Mouse (Mus musculus): ENCODE measurements at regions not wholly inside any gene's neighbourhood (a gene's known extent, or its start where the extent isn't known, plus 50 kb on each side); places are given as distances from the start of the nearest gene placed in this dataset.
"Not testable (repeated sequence)": the region's sequence is repeated elsewhere in the genome, so short reads cannot be mapped to it uniquely, and the experiment has no call there.

GRCm38 (mm10) chr7:73688451-73688850, 51.7 kb upstream of the Fam174b start:
- no peak for ATAC-seq (ENCODE audit: insufficient number of reproducible peaks, insufficient read depth, low FRiP score, low TSS enrichment, low read depth)
- H3K27me3 ChIP-seq = no peaks in the 10 kb centered on the region
- H3K9me3 ChIP-seq = no peaks in the 10 kb centered on the region
- no peak overlapping the region for H3K4me3 ChIP-seq (replicated peaks)
- no peak overlapping the region for H3K27ac ChIP-seq
- 85% methylated on average over 7 of the region's 7 CpGs for WGBS
- H3K4me1 ChIP-seq (replicated peaks) = no peaks in the 10 kb centered on the region
- H3K9ac ChIP-seq (replicated peaks) = no peak overlapping the region
- H3K36me3 ChIP-seq = no peaks in the 10 kb centered on the region
- H3K4me2 ChIP-seq = no peak overlapping the region

- not testable (repeated sequence) for H3K9ac ChIP-seq (replicated peaks); H3K27ac ChIP-seq; H3K27me3 ChIP-seq; H3K36me3 ChIP-seq; H3K4me1 ChIP-seq (replicated peaks); H3K4me2 ChIP-seq; H3K9me3 ChIP-seq; ATAC-seq (ENCODE audit: insufficient number of reproducible peaks, insufficient read depth, low FRiP score, low TSS enrichment, low read depth); H3K4me3 ChIP-seq (replicated peaks)
- WGBS = 93% methylated on average over 17 of the region's 17 CpGs
Measured at GRCm38 (mm10) chr7:73686245-73686644, 53.9 kb upstream of the Fam174b start.

- Histone ChIP-seq H3K27ac (no peak overlapping the region), H3K9ac (replicated peaks) (no peak overlapping the region), H3K4me3 (replicated peaks) (no peak overlapping the region), H3K4me1 (replicated peaks) (no peaks in the 10 kb centered on the region), H3K9me3 (no peaks in the 10 kb centered on the region), H3K36me3 (no peaks in the 10 kb centered on the region), H3K4me2 (no peak overlapping the region), H3K27me3 (no peaks in the 10 kb centered on the region)
- 88% methylated on average over 5 of the region's 5 CpGs for WGBS
- ATAC-seq (ENCODE audit: insufficient number of reproducible peaks, insufficient read depth, low FRiP score, low TSS enrichment, low read depth) = no peak
Measured at GRCm38 (mm10) chr7:73682756-73683155, 57.3 kb upstream of the Fam174b start.

GRCm38 (mm10) chr7:73670598-73670997, 69.5 kb upstream of the Fam174b start:
- WGBS = 45% methylated on average over 4 of the region's 4 CpGs
- Histone ChIP-seq H3K4me2 (no peak overlapping the region), H3K9ac (replicated peaks) (no peak overlapping the region), H3K36me3 (no peaks in the 10 kb centered on the region), H3K4me1 (replicated peaks) (peaks cover 7% of the 10 kb centered on the region; the same call in 1 of the 2 replicates), H3K27ac (no peak overlapping the region), H3K9me3 (no peaks in the 10 kb centered on the region), H3K4me3 (replicated peaks) (no peak overlapping the region), H3K27me3 (no peaks in the 10 kb centered on the region)
- ATAC-seq (ENCODE audit: insufficient number of reproducible peaks, insufficient read depth, low FRiP score, low TSS enrichment, low read depth) = no peak

- Histone ChIP-seq H3K4me3 (replicated peaks) (no peak overlapping the region), H3K27me3 (no peaks in the 10 kb centered on the region), H3K9me3 (no peaks in the 10 kb centered on the region), H3K36me3 (no peaks in the 10 kb centered on the region), H3K27ac (no peak overlapping the region), H3K4me1 (replicated peaks) (peaks cover 7% of the 10 kb centered on the region; the same call in 1 of the 2 replicates), H3K9ac (replicated peaks) (no peak overlapping the region), H3K4me2 (no peak overlapping the region)
- no peak for ATAC-seq (ENCODE audit: insufficient number of reproducible peaks, insufficient read depth, low FRiP score, low TSS enrichment, low read depth)
- 76% methylated on average over 2 of the region's 2 CpGs for WGBS
Measured at GRCm38 (mm10) chr7:73668791-73669190, 71.3 kb upstream of the Fam174b start.

- Histone ChIP-seq H3K27me3 (no peaks in the 10 kb centered on the region), H3K9me3 (0 out of 2 replicates have a peak, but pooled peaks cover 2% of the 10 kb centered on the region), H3K9ac (replicated peaks) (no peak overlapping the region), H3K4me3 (replicated peaks) (no peak overlapping the region), H3K27ac (no peak overlapping the region), H3K36me3 (no peaks in the 10 kb centered on the region), H3K4me2 (no peak overlapping the region), H3K4me1 (replicated peaks) (peaks cover 7% of the 10 kb centered on the region; the same call in 1 of the 2 replicates)
- 83% methylated on average over 14 of the region's 14 CpGs for WGBS
- no peak for ATAC-seq (ENCODE audit: insufficient number of reproducible peaks, insufficient read depth, low FRiP score, low TSS enrichment, low read depth)
Measured at GRCm38 (mm10) chr7:73666921-73667675, 73.0 kb upstream of the Fam174b start.

GRCm38 (mm10) chr7:73664962-73665361, 75.1 kb upstream of the Fam174b start:
- no peak for ATAC-seq (ENCODE audit: insufficient number of reproducible peaks, insufficient read depth, low FRiP score, low TSS enrichment, low read depth)
- H3K4me1 ChIP-seq (replicated peaks) = no peaks in the 10 kb centered on the region
- no peaks in the 10 kb centered on the region for H3K36me3 ChIP-seq
- 59% methylated on average over 6 of the region's 6 CpGs for WGBS
- no peaks in the 10 kb centered on the region for H3K27me3 ChIP-seq
- H3K27ac ChIP-seq = no peak overlapping the region
- H3K4me2 ChIP-seq = no peak overlapping the region
- no peak overlapping the region for H3K9ac ChIP-seq (replicated peaks)
- 0 out of 2 replicates have a peak, but pooled peaks cover 2% of the 10 kb centered on the region for H3K9me3 ChIP-seq
- H3K4me3 ChIP-seq (replicated peaks) = no peak overlapping the region

GRCm38 (mm10) chr7:73662536-73662935, 77.6 kb upstream of the Fam174b start:
- no peak overlapping the region for H3K4me2 ChIP-seq
- ATAC-seq (ENCODE audit: insufficient number of reproducible peaks, insufficient read depth, low FRiP score, low TSS enrichment, low read depth) = no peak
- 83% methylated on average over 9 of the region's 9 CpGs for WGBS
- no peaks in the 10 kb centered on the region for H3K36me3 ChIP-seq
- H3K9ac ChIP-seq (replicated peaks) = no peak overlapping the region
- no peak overlapping the region for H3K4me3 ChIP-seq (replicated peaks)
- no peaks in the 10 kb centered on the region for H3K27me3 ChIP-seq
- no peaks in the 10 kb centered on the region for H3K4me1 ChIP-seq (replicated peaks)
- H3K9me3 ChIP-seq = 0 out of 2 replicates have a peak, but pooled peaks cover 2% of the 10 kb centered on the region
- H3K27ac ChIP-seq = no peak overlapping the region

GRCm38 (mm10) chr7:73661901-73662300, 78.2 kb upstream of the Fam174b start:
- H3K36me3 ChIP-seq = no peaks in the 10 kb centered on the region
- no peak for ATAC-seq (ENCODE audit: insufficient number of reproducible peaks, insufficient read depth, low FRiP score, low TSS enrichment, low read depth)
- no peaks in the 10 kb centered on the region for H3K27me3 ChIP-seq
- no peak overlapping the region for H3K4me3 ChIP-seq (replicated peaks)
- no peak overlapping the region for H3K9ac ChIP-seq (replicated peaks)
- H3K27ac ChIP-seq = no peak overlapping the region
- no peaks in the 10 kb centered on the region for H3K4me1 ChIP-seq (replicated peaks)
- H3K4me2 ChIP-seq = no peak overlapping the region
- 83% methylated on average over 3 of the region's 3 CpGs for WGBS
- 0 out of 2 replicates have a peak, but pooled peaks cover 2% of the 10 kb centered on the region for H3K9me3 ChIP-seq

- WGBS = 68% methylated on average over 5 of the region's 5 CpGs
- ATAC-seq (ENCODE audit: insufficient number of reproducible peaks, insufficient read depth, low FRiP score, low TSS enrichment, low read depth) = no peak
- H3K36me3 ChIP-seq = no peaks in the 10 kb centered on the region
- no peak overlapping the region for H3K9ac ChIP-seq (replicated peaks)
- H3K27ac ChIP-seq = no peak overlapping the region
- H3K4me1 ChIP-seq (replicated peaks) = no peaks in the 10 kb centered on the region
- H3K4me2 ChIP-seq = no peak overlapping the region
- no peak overlapping the region for H3K4me3 ChIP-seq (replicated peaks)
- H3K9me3 ChIP-seq = 0 out of 2 replicates have a peak, but pooled peaks cover 2% of the 10 kb centered on the region
- peaks cover 6% of the 10 kb centered on the region; the same call in 1 of the 2 replicates for H3K27me3 ChIP-seq
Measured at GRCm38 (mm10) chr7:73659551-73659950, 80.6 kb upstream of the Fam174b start.

- no peak overlapping the region for H3K27ac ChIP-seq
- H3K36me3 ChIP-seq = no peaks in the 10 kb centered on the region
- no peak overlapping the region for H3K4me3 ChIP-seq (replicated peaks)
- no peak overlapping the region for H3K4me2 ChIP-seq
- no peak overlapping the region for H3K9ac ChIP-seq (replicated peaks)
- no peaks in the 10 kb centered on the region for H3K4me1 ChIP-seq (replicated peaks)
- no peaks in the 10 kb centered on the region for H3K9me3 ChIP-seq
- WGBS = 60% methylated on average over 7 of the region's 7 CpGs
- ATAC-seq (ENCODE audit: insufficient number of reproducible peaks, insufficient read depth, low FRiP score, low TSS enrichment, low read depth) = no peak
- peaks cover 6% of the 10 kb centered on the region; the same call in 1 of the 2 replicates for H3K27me3 ChIP-seq
Measured at GRCm38 (mm10) chr7:73657283-73657682, 82.8 kb upstream of the Fam174b start.

- H3K9me3 ChIP-seq; H3K4me3 ChIP-seq (replicated peaks); H3K27ac ChIP-seq; H3K4me2 ChIP-seq; ATAC-seq (ENCODE audit: insufficient number of reproducible peaks, insufficient read depth, low FRiP score, low TSS enrichment, low read depth); H3K27me3 ChIP-seq; H3K36me3 ChIP-seq; H3K4me1 ChIP-seq (replicated peaks); H3K9ac ChIP-seq (replicated peaks): not testable (repeated sequence)
- 94% methylated on average over 16 of the region's 16 CpGs for WGBS
Measured at GRCm38 (mm10) chr7:73656424-73656795, 83.7 kb upstream of the Fam174b start.

Data from limb, embryonic 12.5 days (tissue).